Mouse (Mus musculus) CH12.LX (cell line): ENCODE measurements around the gene Ccdc57. TPM values are rescaled to one million over a fixed set of nuclear protein-coding genes. Genes with fewer than 3 reads are reported as not detected.

Experiments used
- DNase-seq: peaks from one replicate; pipeline ENCODE4 v3.0.0-alpha.2; 2013; ENCODE audit errors: extremely low read depth
- H3K27ac ChIP-seq: 2 replicates; pipeline ENCODE4 v1.5.1; 2012; ENCODE audit warnings: low read depth, mild to moderate bottlenecking, control low read depth, moderate library complexity; ENCODE audit not compliant: insufficient read depth
- H3K27me3 ChIP-seq: replicated peaks from 2 replicates; pipeline ENCODE3; 2012; ENCODE audit warnings: inconsistent platforms
- H3K36me3 ChIP-seq, 2 experiments: replicated peaks in 1 of 2; 2 replicates each; pipeline versions ENCODE3 to v1.6.1; 2012; ENCODE audit warnings: inconsistent platforms in 1 of 2, low read length in 1 of 2, mild to moderate bottlenecking in 1 of 2, mixed read lengths in 1 of 2, moderate library complexity in 1 of 2; ENCODE audit not compliant: control insufficient read depth in 1 of 2, insufficient read depth in 1 of 2
- H3K4me1 ChIP-seq, 2 experiments: 2 replicates each; pipeline ENCODE4 v1.6.1; 2012; ENCODE audit warnings: inconsistent platforms in 1 of 2, moderate library complexity in 1 of 2; ENCODE audit not compliant: insufficient read depth in 2 of 2, control insufficient read depth in 1 of 2
- H3K4me2 ChIP-seq: 2 replicates; pipeline ENCODE4 v1.6.1; 2012; ENCODE audit warnings: low read depth, mild to moderate bottlenecking, control low read depth; ENCODE audit not compliant: poor library complexity, insufficient read depth, severe bottlenecking
- H3K4me3 ChIP-seq, 3 experiments: fragments of 150-350 bp in 1 of 3; sonication (generic) in 1 of 3; replicated peaks in 1 of 3; 2 replicates each; pipeline versions ENCODE3 to v1.5.1; 2011 to 2012; ENCODE audit warnings: low read depth in 2 of 3, low read length in 2 of 3, mild to moderate bottlenecking in 2 of 3, moderate library complexity in 2 of 3, control low read depth in 1 of 3, improper control_type of control experiment in 1 of 3, inconsistent platforms in 1 of 3, mixed read lengths in 1 of 3; ENCODE audit not compliant: poor library complexity in 1 of 3
- H3K79me2 ChIP-seq: replicated peaks from 2 replicates; pipeline ENCODE4 v1.6.1; 2012; ENCODE audit warnings: mild to moderate bottlenecking, moderate library complexity; ENCODE audit not compliant: control insufficient read depth, poor library complexity, insufficient read depth, severe bottlenecking; ENCODE audit errors: extremely low read depth
- H3K9ac ChIP-seq: 2 replicates; pipeline ENCODE4 v1.6.1; 2012; ENCODE audit warnings: low read depth, mild to moderate bottlenecking, control low read depth, moderate library complexity; ENCODE audit not compliant: insufficient read depth
- H3K9me3 ChIP-seq: replicated peaks from 2 replicates; pipeline ENCODE3; 2012; ENCODE audit warnings: low read length, inconsistent platforms, mixed read lengths
- BHLHE40 ChIP-seq: IDR thresholded peaks from 2 replicates; pipeline ENCODE4 v1.6.1; 2011; ENCODE audit warnings: mild to moderate bottlenecking, low read depth, low read length, improper control_type of control experiment
- CHD1 ChIP-seq: IDR thresholded peaks from 2 replicates; pipeline ENCODE4 v1.6.1; 2012; ENCODE audit warnings: low read depth, low read length, improper control_type of control experiment, inconsistent platforms
- ELF1 ChIP-seq: IDR thresholded peaks from 2 replicates; pipeline ENCODE4 v1.6.1; 2014; ENCODE audit warnings: low read depth, mild to moderate bottlenecking, inconsistent platforms, low read length, improper control_type of control experiment
- EP300 ChIP-seq: IDR thresholded peaks from 2 replicates; pipeline ENCODE4 v1.6.1; 2011; ENCODE audit warnings: low read length, improper control_type of control experiment
- ETS1 ChIP-seq: conservative IDR thresholded peaks from 2 replicates; pipeline ENCODE4 v1.6.1; 2012; ENCODE audit warnings: low read depth, mild to moderate bottlenecking, inconsistent platforms, low read length, improper control_type of control experiment, moderate library complexity
- GABPA ChIP-seq: IDR thresholded peaks from 2 replicates; pipeline ENCODE4 v1.6.1; 2012; ENCODE audit warnings: low read depth, low read length, improper control_type of control experiment, inconsistent platforms; ENCODE audit not compliant: insufficient replicate concordance
- HCFC1 ChIP-seq: IDR thresholded peaks from 2 replicates; pipeline ENCODE4 v1.6.1; 2012; ENCODE audit warnings: low read depth, mild to moderate bottlenecking, inconsistent platforms, low read length, improper control_type of control experiment
- JUN ChIP-seq: IDR thresholded peaks from 2 replicates; pipeline ENCODE4 v1.6.1; 2011; ENCODE audit warnings: low read depth, mild to moderate bottlenecking, low read length, improper control_type of control experiment, moderate library complexity; ENCODE audit not compliant: insufficient read depth
- KAT2A ChIP-seq: IDR thresholded peaks from 2 replicates; pipeline ENCODE4 v1.6.1; 2012; ENCODE audit warnings: low read length, improper control_type of control experiment, inconsistent platforms; ENCODE audit not compliant: insufficient replicate concordance
- MAFK ChIP-seq: IDR thresholded peaks from 2 replicates; pipeline ENCODE4 v1.6.1; 2011; ENCODE audit warnings: low read length, improper control_type of control experiment; ENCODE audit not compliant: insufficient replicate concordance
- PAX5 ChIP-seq: IDR thresholded peaks from 2 replicates; pipeline ENCODE4 v1.6.1; 2012; ENCODE audit warnings: low read length, inconsistent platforms, mixed read lengths
- POLR2A ChIP-seq: IDR thresholded peaks from 2 replicates; pipeline ENCODE4 v1.6.1; 2011; ENCODE audit warnings: low read depth, mild to moderate bottlenecking, improper control_type of control experiment, low read length
- POLR2AphosphoS2 ChIP-seq: IDR thresholded peaks from 2 replicates; pipeline ENCODE4 v1.6.1; 2011; ENCODE audit warnings: low read depth, low read length, improper control_type of control experiment
- USF1 ChIP-seq: IDR thresholded peaks from 2 replicates; pipeline ENCODE4 v1.6.1; 2014; ENCODE audit warnings: low read depth, mild to moderate bottlenecking, inconsistent platforms, low read length, improper control_type of control experiment
- ZC3H11A ChIP-seq: IDR thresholded peaks from 2 replicates; pipeline ENCODE4 v1.6.1; 2012; ENCODE audit warnings: low read depth, mild to moderate bottlenecking, inconsistent platforms, low read length, improper control_type of control experiment
- ZKSCAN1 ChIP-seq: IDR thresholded peaks from 2 replicates; pipeline ENCODE4 v1.6.1; 2012; ENCODE audit warnings: low read depth, inconsistent platforms, low read length, improper control_type of control experiment, borderline replicate concordance
- ZMIZ1 ChIP-seq: IDR thresholded peaks from 2 replicates; pipeline ENCODE4 v1.6.1; 2012; ENCODE audit warnings: low read depth, mild to moderate bottlenecking, inconsistent platforms, low read length, improper control_type of control experiment
- dilution Hi-C: fragments of 300-500 bp; cut with MboI; formaldehyde crosslinking; loops from 2 replicates; pipeline ENCODE4 v1.14.3; 2020; ENCODE audit warnings: low sequenced_read_pairs; ENCODE audit not compliant: extremely low pct_unique_long_range_greater_than_20kb, extremely low pct_ligation_motif_present
- in situ Hi-C: fragments of 300-500 bp; cut with MboI; formaldehyde crosslinking; loops from 3 replicates; pipeline ENCODE4 v1.14.3; 2019; ENCODE audit warnings: low sequenced_read_pairs, low pct_ligation_motif_present, low pct_unique_long_range_greater_than_20kb, mixed read lengths
- polyA plus RNA-seq: library from polyadenylated mRNA; unstranded; fragments of >175 nt; gene quantifications from 2 replicates; pipeline ENCODE4 v1.2.1, GENCODE M21; 2012; ENCODE audit warnings: low read depth; ENCODE audit not compliant: insufficient read length
- total RNA-seq, 2 experiments: library from RNA; depleted of rRNA; stranded (reverse); fragments of 300-350 nt in 1 of 2; fragments of >200 nt in 1 of 2; gene quantifications; 2 replicates each; pipeline ENCODE4 v1.2.3; 2012 to 2014

Ccdc57 gene
- total and polyA plus RNA-seq, 3 experiments: 2.3 to 6.0 (median 5.4) TPM

DNA sequence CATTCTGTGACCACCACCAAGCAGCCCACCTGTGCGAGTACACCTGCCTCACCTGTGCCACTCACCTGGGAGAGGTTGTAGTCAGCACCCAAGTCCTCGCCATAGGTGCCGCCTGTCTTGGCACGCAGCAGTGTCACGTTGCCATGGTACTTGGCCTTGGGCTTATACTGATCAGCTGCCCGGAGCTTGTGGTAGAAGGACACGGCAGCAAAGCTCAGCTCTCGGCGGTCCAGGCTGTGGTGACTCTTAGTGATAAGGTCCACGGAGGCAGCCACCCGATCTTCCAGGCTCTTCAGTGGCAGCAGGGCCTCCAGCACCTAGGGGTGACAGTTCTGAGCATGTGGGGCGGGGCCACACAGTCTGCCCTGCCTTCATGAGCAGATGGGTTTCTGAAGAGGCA, 124.7 kb downstream of the Ccdc57 start:
- dilution Hi-C loops (no loop called here), in situ Hi-C loops (no loop called here)
- H3K27me3 ChIP-seq: no peaks in the 10 kb centered on the region
- H3K36me3 ChIP-seq: peaks cover 69 to 84% of the 10 kb centered on the region in 2 experiments
- H3K9ac ChIP-seq: no peak overlapping the region
- H3K4me1 ChIP-seq: no peaks in the 10 kb centered on the region
- H3K9me3 ChIP-seq: no peaks in the 10 kb centered on the region
- no peaks in the 10 kb centered on the region for H3K79me2 ChIP-seq
- no peak overlapping the region for H3K27ac ChIP-seq
- TF ChIP-seq EP300 (no peak), HCFC1 (no peak), GABPA (no peak), JUN (no peak), POLR2A (no peak), ZC3H11A (no peak), ZMIZ1 (no peak), USF1 (no peak), KAT2A (no peak), CHD1 (no peak)
- H3K4me3 ChIP-seq: no peak overlapping the region
- no peak overlapping the region for H3K4me2 ChIP-seq
- DNase-seq: no peak

DNA sequence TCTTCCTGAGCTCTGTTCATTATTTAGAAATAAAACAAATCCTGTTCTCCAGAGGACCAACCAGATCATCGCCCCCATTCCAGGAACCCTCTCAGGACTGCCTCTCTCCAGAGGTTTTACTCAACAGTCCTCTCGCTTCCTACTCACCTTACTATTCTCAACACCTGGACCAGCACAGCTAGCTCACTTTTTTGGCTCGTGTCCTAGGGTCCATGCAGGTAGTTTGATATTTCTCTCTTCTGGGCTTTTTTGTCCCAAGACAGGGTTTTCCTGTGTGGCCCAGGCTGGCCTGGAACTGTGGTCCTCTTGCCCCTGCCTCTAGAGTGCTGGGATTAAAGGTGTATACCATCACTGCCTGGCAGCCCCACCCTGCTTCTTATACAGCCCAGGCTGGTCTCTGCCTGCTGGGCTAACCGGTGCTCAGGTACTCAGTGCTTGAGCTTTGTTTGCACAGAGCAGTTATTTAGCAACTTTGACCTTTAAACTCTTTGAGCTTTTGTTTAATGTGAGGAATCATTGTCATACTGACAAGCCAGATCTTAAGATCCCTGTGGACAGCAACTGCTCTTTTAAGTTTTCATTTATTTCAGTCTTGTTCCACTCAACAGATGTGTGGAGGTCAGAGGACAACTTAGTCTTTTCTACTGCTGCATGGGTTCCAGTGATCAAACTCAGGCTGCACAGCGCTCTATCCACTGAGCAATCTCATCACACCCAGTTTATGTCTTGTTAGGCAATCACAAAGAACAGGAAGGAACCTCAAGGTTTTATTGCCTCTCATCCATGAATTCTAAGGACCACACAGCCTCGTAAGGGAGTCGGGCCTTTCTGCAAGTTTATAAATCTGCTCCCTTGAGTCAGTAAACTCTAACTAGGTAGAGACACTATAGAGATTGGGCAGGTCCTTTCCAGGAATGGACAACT, 127.0 kb downstream of the Ccdc57 start:
- Histone ChIP-seq H3K4me1 (peaks cover 3% of the 10 kb centered on the region in 2 experiments), H3K9me3 (no peaks in the 10 kb centered on the region), H3K36me3 (peaks cover 45 to 62% of the 10 kb centered on the region in 2 experiments), H3K79me2 (no peaks in the 10 kb centered on the region), H3K9ac (no peak overlapping the region), H3K4me3 (no peak overlapping the region), H3K4me2 (no peak overlapping the region), H3K27me3 (no peaks in the 10 kb centered on the region), H3K27ac (no peak overlapping the region)
- dilution Hi-C loops: no loop called here
- no peak for TF ChIP-seq ZKSCAN1
- TF ChIP-seq CHD1: no peak
- TF ChIP-seq ZMIZ1: no peak
- TF ChIP-seq BHLHE40: no peak
- TF ChIP-seq MAFK: no peak
- peak; percentile 93 for TF ChIP-seq POLR2AphosphoS2
- no peak for TF ChIP-seq JUN
- no peak for TF ChIP-seq ELF1
- no peak for TF ChIP-seq PAX5
- peak; percentile 28; the same call in 1 of the 2 replicates for TF ChIP-seq POLR2A
- TF ChIP-seq ETS1: no peak
- no peak for TF ChIP-seq GABPA
- in situ Hi-C loops: no loop called here
- DNase-seq: no peak
